Mouse (Mus musculus) bone marrow, adult 2 months (tissue): ENCODE measurements around the gene Nog. TPM values are rescaled to one million over a fixed set of nuclear protein-coding genes. Genes with fewer than 3 reads are reported as not detected.

ENCODE experiments used
- H3K27ac ChIP-seq: fragments of 200-500 bp; 2 replicates; pipeline ENCODE4 v1.5.1; 2012; ENCODE audit warnings: low read depth, mild to moderate bottlenecking, control low read depth, inconsistent platforms, low read length; ENCODE audit not compliant: control insufficient read depth, poor library complexity, insufficient read depth
- H3K4me1 ChIP-seq: fragments of 200-500 bp; 2 replicates; pipeline ENCODE4 v1.6.1; 2011; ENCODE audit warnings: low read length; ENCODE audit not compliant: control insufficient read depth, insufficient read depth
- H3K4me3 ChIP-seq: fragments of 200-500 bp; replicated peaks from 2 replicates; pipeline ENCODE3; 2011; ENCODE audit warnings: mild to moderate bottlenecking, low read depth, low read length, control low read depth; ENCODE audit not compliant: control insufficient read depth
- CTCF ChIP-seq: fragments of 200-500 bp; IDR thresholded peaks from 2 replicates; pipeline ENCODE4 v1.5.1; 2011; ENCODE audit warnings: low read length, control low read depth; ENCODE audit not compliant: control insufficient read depth, insufficient read depth
- POLR2A ChIP-seq: fragments of 200-500 bp; IDR thresholded peaks from 2 replicates; pipeline ENCODE4 v1.6.1; 2011; ENCODE audit warnings: low read depth, mild to moderate bottlenecking, control low read depth, low read length, borderline replicate concordance; ENCODE audit not compliant: control insufficient read depth
- WGBS: fragments of 180-500 bp; shearing (Covaris S2); methylation state at CpG from one replicate; pipeline ENCODE4 v1.1.7; 2018; 5-methylcytosine and 5-hydroxymethylcytosine counted together
- polyA plus RNA-seq: library from polyadenylated mRNA; stranded (reverse); fragments of >200 nt; gene quantifications from 2 replicates; pipeline ENCODE4 v1.2.4, GENCODE M21; 2011; ENCODE audit warnings: low replicate concordance; ENCODE audit not compliant: missing spikeins, insufficient read depth, insufficient read length

Nog gene
- polyA plus RNA-seq, 1 experiment, result not detected

- 4% methylated on average over 31 of the region's 36 CpGs for WGBS
- TF ChIP-seq POLR2A (no peak), CTCF (no peak)
- no peaks in the 10 kb centered on the region; the same call in 1 of the 2 replicates for H3K4me1 ChIP-seq
- H3K4me3 ChIP-seq, result no peak overlapping the region
- no peak overlapping the region for H3K27ac ChIP-seq
These were observed 2.9 kb downstream of the Nog start for GRCm38 (mm10) chr11:89299116-89299783.

- H3K4me1 ChIP-seq, result no peaks in the 10 kb centered on the region; the same call in 1 of the 2 replicates
- no peak overlapping the region for H3K4me3 ChIP-seq
- under 1% methylated on average over 49 of the region's 51 CpGs for WGBS
- no peak overlapping the region for H3K27ac ChIP-seq
- TF ChIP-seq POLR2A, result no peak
- TF ChIP-seq CTCF, result no peak
These were observed 3.7 kb downstream of the Nog start for GRCm38 (mm10) chr11:89298285-89299010.

- no peak overlapping the region for H3K4me3 ChIP-seq
- 61% methylated on average over 5 of the region's 5 CpGs for WGBS
- H3K27ac ChIP-seq, result no peak overlapping the region
- H3K4me1 ChIP-seq, result no peaks in the 10 kb centered on the region; the same call in 1 of the 2 replicates
- no peak for TF ChIP-seq CTCF
- no peak for TF ChIP-seq POLR2A
These were observed 4.6 kb downstream of the Nog start for GRCm38 (mm10) chr11:89297521-89297920.

- TF ChIP-seq CTCF (no peak), POLR2A (no peak)
These were observed 32.2 kb downstream of the Nog start for GRCm38 (mm10) chr11:89269809-89270361.

DNA sequence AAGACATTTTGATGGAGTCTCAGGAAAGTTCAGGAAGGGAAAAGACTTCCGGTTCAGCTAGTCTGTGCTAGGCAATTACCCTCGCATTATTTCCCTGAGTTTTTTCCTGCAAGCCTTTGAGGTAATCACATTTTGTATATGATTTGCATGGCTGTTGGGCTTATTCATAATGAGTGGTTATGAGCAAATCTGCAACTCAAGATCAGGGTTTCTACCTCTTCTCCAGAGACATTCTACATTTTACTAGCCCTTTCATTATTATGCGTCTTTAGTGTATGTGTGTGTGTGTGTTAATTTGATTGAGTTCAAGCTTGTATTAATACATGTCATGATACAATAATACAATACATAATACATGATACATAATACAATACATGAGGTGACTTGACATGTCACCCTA, 34.6 kb downstream of the Nog start:
- 83% methylated on average over 3 of the region's 3 CpGs for WGBS
- no peak for TF ChIP-seq CTCF
- no peak for TF ChIP-seq POLR2A
- H3K27ac ChIP-seq, result no peak overlapping the region
- no peak overlapping the region for H3K4me3 ChIP-seq
- H3K4me1 ChIP-seq, result no peaks in the 10 kb centered on the region

More at GRCm38 (mm10) chr11:89269809-89270361, 32.2 kb downstream of the Nog start:
- no peak overlapping the region for H3K27ac ChIP-seq
- 81% methylated on average over 13 of the region's 13 CpGs for WGBS
- H3K4me3 ChIP-seq, result no peak overlapping the region
- H3K4me1 ChIP-seq, result no peaks in the 10 kb centered on the region

- no peak overlapping the region for H3K27ac ChIP-seq
- WGBS, result 66% methylated on average over 4 of the region's 4 CpGs
- no peak overlapping the region for H3K4me3 ChIP-seq
- TF ChIP-seq CTCF (no peak), POLR2A (no peak)
- H3K4me1 ChIP-seq, result no peaks in the 10 kb centered on the region
These were observed 37.1 kb downstream of the Nog start for GRCm38 (mm10) chr11:89265080-89265479.

DNA sequence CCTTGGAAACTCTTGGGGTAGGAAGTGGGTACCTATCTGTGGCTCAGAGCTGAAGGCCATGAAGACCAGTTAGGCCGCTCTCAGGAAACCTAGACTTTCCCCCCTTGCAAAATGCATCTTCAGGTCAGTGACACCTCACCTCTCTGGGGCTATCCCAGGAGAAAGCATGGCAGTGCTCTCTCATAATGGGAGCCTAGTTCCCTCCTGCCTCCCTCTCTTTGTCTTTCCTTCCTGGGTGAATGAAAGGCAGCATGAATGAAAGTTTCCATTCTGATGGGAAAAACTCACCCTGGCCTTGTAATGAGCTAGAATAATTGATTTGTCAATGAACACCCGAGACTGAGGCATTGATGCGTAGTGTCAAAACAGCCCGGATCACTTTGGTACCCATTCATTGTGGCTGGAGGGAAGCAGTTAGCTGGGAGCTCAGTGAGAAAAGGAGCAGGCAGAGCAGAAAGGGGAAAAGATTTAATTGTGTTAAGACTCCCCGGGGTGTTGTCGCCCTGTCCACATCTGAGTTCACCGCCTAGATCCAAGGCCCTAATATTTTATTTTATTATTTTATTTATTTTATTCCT, 42.7 kb downstream of the Nog start:
- H3K4me1 ChIP-seq, result no peaks in the 10 kb centered on the region
- no peak overlapping the region for H3K4me3 ChIP-seq
- TF ChIP-seq CTCF, result no peak
- TF ChIP-seq POLR2A, result no peak
- WGBS, result 81% methylated on average over 7 of the region's 7 CpGs
- H3K27ac ChIP-seq, result no peak overlapping the region

DNA sequence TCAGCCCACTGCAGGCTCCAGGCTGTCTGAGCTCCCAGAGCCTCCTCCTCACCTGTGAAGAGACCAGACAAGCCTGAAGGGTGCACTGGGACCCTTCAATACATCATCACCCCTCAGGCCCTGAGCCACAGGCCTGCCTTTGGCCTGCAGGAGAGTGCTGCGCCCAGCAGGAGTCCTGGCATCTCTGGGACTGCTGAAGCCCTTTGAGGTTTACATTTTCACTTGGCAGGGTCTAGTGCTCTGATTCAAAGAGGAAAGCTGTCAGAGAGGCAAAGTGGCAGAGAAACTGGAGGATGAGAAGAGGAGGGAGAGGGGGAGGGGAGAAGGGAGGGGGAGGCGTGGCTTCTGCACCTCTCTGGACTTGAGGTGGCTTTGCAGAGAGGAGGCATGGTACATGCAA, 44.2 kb downstream of the Nog start:
- no peak overlapping the region for H3K4me3 ChIP-seq
- WGBS, result 75% methylated on average over 2 of the region's 2 CpGs

More for the DNA sequence above, 44.2 kb downstream of the Nog start:
- TF ChIP-seq CTCF (no peak), POLR2A (no peak)
- no peaks in the 10 kb centered on the region for H3K4me1 ChIP-seq
- H3K27ac ChIP-seq, result no peak overlapping the region
